In genomic region chr7:25412833-25413441, GRCm38 (mm10) we compare ENCODE assay signal across 35 mouse cellular contexts. TPM values are rescaled to one million over a fixed set of nuclear protein-coding genes. Genes with fewer than 3 reads are reported as not detected.
DNase-seq lines count a peak whose midpoint lies in the region; ATAC-seq lines count a peak whose summit lies in the region.
"Had no signal": no experiment of that assay in that cellular context is flagged by ENCODE, and none has a peak within 500 bp of the region (broad histone marks: within the 10 kb centered on the region; RNA-seq: fewer than 3 reads in every experiment).

Gene Cxcl17 (minus strand): TSS chr7:25412886.

- intact Hi-C loops in heart, postnatal 10 days (cut with DNase I): no loop called here

- 35% methylated on average over 7 of the region's 7 CpGs for WGBS in lung, embryonic 16.5 days

- no peaks in the 10 kb centered on the region for H3K4me1 ChIP-seq in lung, embryonic 16.5 days (replicated peaks; ENCODE audit: control insufficient read depth, insufficient read depth, low read length)
- H3K4me1 ChIP-seq: embryonic facial prominence, embryonic 13.5 days; heart, embryonic 13.5 days; intestine, embryonic 15.5 days; lung, embryonic 15.5 days; midbrain, embryonic 12.5 days; neural tube, embryonic 15.5 days; stomach, embryonic 15.5 days had no signal

- no peaks in the 10 kb centered on the region for H3K27me3 ChIP-seq in lung, embryonic 16.5 days (ENCODE audit: control insufficient read depth, insufficient read depth, low read depth, low read length)
- H3K27me3 ChIP-seq: embryonic facial prominence, embryonic 13.5 days; heart, embryonic 13.5 days; hindbrain, embryonic 12.5 days; intestine, embryonic 15.5 days; lung, embryonic 15.5 days; midbrain, embryonic 12.5 days; neural tube, embryonic 15.5 days; stomach, embryonic 15.5 days had no signal

- H3K9me3 ChIP-seq in lung, embryonic 16.5 days (ENCODE audit: control insufficient read depth, low read length): no peaks in the 10 kb centered on the region
- H3K9me3 ChIP-seq: embryonic facial prominence, embryonic 13.5 days; heart, embryonic 13.5 days; hindbrain, embryonic 12.5 days; intestine, embryonic 15.5 days; lung, embryonic 15.5 days; megakaryocyte, embryonic 14.5 days; midbrain, embryonic 12.5 days; neural tube, embryonic 15.5 days; stomach, embryonic 15.5 days had no signal

- no peak within 1 kb of the TSS for H3K4me3 ChIP-seq in lung, embryonic 16.5 days (ENCODE audit: low read length)
- H3K4me3 ChIP-seq: embryonic facial prominence, embryonic 13.5 days; erythroblast, embryonic 14.5 days; heart, embryonic 13.5 days; hindbrain, embryonic 12.5 days; intestine, embryonic 15.5 days; lung, embryonic 15.5 days; megakaryocyte, embryonic 14.5 days; midbrain, embryonic 12.5 days; neural tube, embryonic 15.5 days; stomach, embryonic 15.5 days had no signal

- no peak within 1 kb of the TSS for H3K4me2 ChIP-seq in lung, embryonic 16.5 days (ENCODE audit: low read depth, low read length)
- H3K4me2 ChIP-seq: embryonic facial prominence, embryonic 13.5 days; heart, embryonic 13.5 days; hindbrain, embryonic 12.5 days; intestine, embryonic 15.5 days; lung, embryonic 15.5 days; midbrain, embryonic 12.5 days; neural tube, embryonic 15.5 days had no signal

- ATAC-seq in lung, embryonic 16.5 days (ENCODE audit: low read depth): peak; percentile 47; the same call in 1 of the 2 replicates
- no peak for ATAC-seq in erythroblast, adult 5-6 weeks (replicated peaks; ENCODE audit: low FRiP score, poor library complexity, severe bottlenecking)
- ATAC-seq: forebrain, embryonic 16.5 days; hindbrain, postnatal 0 days; intestine, embryonic 15.5 days had no signal

- H3K27ac ChIP-seq in lung, embryonic 16.5 days (ENCODE audit: low read length): no peak within 1 kb of the TSS
- H3K27ac ChIP-seq: embryonic facial prominence, embryonic 13.5 days; heart, embryonic 13.5 days; hindbrain, embryonic 12.5 days; hindbrain, postnatal 0 days; intestine, embryonic 15.5 days; liver, embryonic 14.5 days; lung, embryonic 15.5 days; midbrain, embryonic 12.5 days; neural tube, embryonic 15.5 days had no signal

- H3K36me3 ChIP-seq in lung, embryonic 16.5 days (ENCODE audit: control insufficient read depth, insufficient read depth, low read length): no peaks in the 10 kb centered on the region
- H3K36me3 ChIP-seq: embryonic facial prominence, embryonic 13.5 days; heart, embryonic 13.5 days; hindbrain, embryonic 12.5 days; intestine, embryonic 15.5 days; lung, embryonic 15.5 days; midbrain, embryonic 12.5 days; neural tube, embryonic 15.5 days; stomach, embryonic 15.5 days had no signal

- H3K9ac ChIP-seq in lung, embryonic 16.5 days (ENCODE audit: low read length): no peak within 1 kb of the TSS
- H3K9ac ChIP-seq: embryonic facial prominence, embryonic 13.5 days; heart, embryonic 13.5 days; hindbrain, embryonic 12.5 days; intestine, embryonic 15.5 days; liver, embryonic 14.5 days; lung, embryonic 15.5 days; midbrain, embryonic 12.5 days; neural tube, embryonic 15.5 days; stomach, embryonic 15.5 days had no signal

- peak; percentile 28 to 40 for DNase-seq in heart, postnatal 10 days
- no peak for DNase-seq in heart, adult 18-20 months
- no peak for DNase-seq in lung, postnatal 4 days
- peak; percentile 49 for DNase-seq in lung, postnatal 10 days
- DNase-seq in frontal cortex, postnatal 14 days (ENCODE audit: low spot score in 2 of 2): no peak
- DNase-seq: adrenal gland, adult 8-10 months; B cell, adult 2 months; cerebellum, adult 11 months; cerebellum, adult 9-11 months; heart, postnatal 36 days; kidney, adult 9 months; kidney, postnatal 10 days; layer of hippocampus, adult 9-11 months; liver; right cerebral cortex, postnatal 25 days; thymus, postnatal 25 days had no signal

RNA-seq across cellular contexts. Expression of gene Cxcl17, which starts in this region (rescaled TPM):
- not detected for total RNA-seq in heart, postnatal 10 days (2021)
- total RNA-seq in heart, adult 18-20 months (2021): 1 to 10 TPM in 1 of 2 experiments, not detected in 1; 1.1 TPM
- 0.49 TPM in 1 of 2 replicates, not detected in the other for polyA plus RNA-seq in lung, embryonic 16.5 days (2015; fragmentation: Nextera tagmentation; extraction: Ambion mirVana)
- not detected in 2 replicates for total RNA-seq in erythroblast, adult 5-6 weeks (2015; ENCODE audit: low replicate concordance)
- total RNA-seq in erythroblast, adult 5-6 weeks (2017; ENCODE audit: low replicate concordance): not detected in 2 replicates
- total RNA-seq: adrenal gland, adult 8-10 months; gastrocnemius, adult 8-10 months; gastrocnemius, postnatal 4 days; heart, postnatal 36 days; hindbrain, postnatal 0 days; left cerebral cortex, adult 18-20 months; left cerebral cortex, postnatal 14 days had no signal
- polyA plus RNA-seq: embryonic facial prominence, embryonic 13.5 days; erythroblast, embryonic 14.5 days; intestine, embryonic 15.5 days; liver, embryonic 14.5 days had no signal

Comparison
In these comparisons a context has a peak if more than half of its experiments do, and no peak if none do; other contexts are left out.
1. Peak in DNase-seq in heart, postnatal 10 days; RNA of the gene not detected or under 1 TPM.
2. Peak in ATAC-seq in lung, embryonic 16.5 days; RNA of the gene not detected or under 1 TPM.